Mouse (Mus musculus): ENCODE results near the gene Icam2. TPM values are rescaled to one million over a fixed set of nuclear protein-coding genes. Genes with fewer than 3 reads are reported as not detected.

Icam2 gene
- polyA plus RNA-seq, 1 experiment from 2014 or later, result 15.8 TPM

- 6% methylated on average over 10 of the region's 11 CpGs for WGBS
- no peaks in the 10 kb centered on the region for H3K27me3 ChIP-seq (ENCODE audit: control insufficient read depth, insufficient read depth, low read length)
- no peak overlapping the region for H3K27ac ChIP-seq (ENCODE audit: low read depth, low read length)
- peak overlapping the region; percentile 10; the same call in 1 of the 2 replicates for H3K4me2 ChIP-seq
- no peaks in the 10 kb centered on the region for H3K9me3 ChIP-seq (ENCODE audit: control insufficient read depth, low read length)
- peaks cover 10% of the 10 kb centered on the region for H3K4me1 ChIP-seq (ENCODE audit: control insufficient read depth, insufficient read depth, low read length)
- peak overlapping the region; percentile 11; the same call in 1 of the 2 replicates for H3K9ac ChIP-seq (ENCODE audit: low read length)
- H3K4me3 ChIP-seq (ENCODE audit: low read depth, low read length), result no peak overlapping the region
- ATAC-seq (ENCODE audit: low FRiP score) (peak; percentile 62), DNase-seq (ENCODE audit: low spot score, missing footprints) (peak; percentile 89)
- H3K36me3 ChIP-seq (ENCODE audit: control insufficient read depth, insufficient read depth, low read length), result no peaks in the 10 kb centered on the region
Measured at GRCm38 (mm10) chr11:106364712-106365111, 23.2 kb downstream of the Icam2 start.

DNA sequence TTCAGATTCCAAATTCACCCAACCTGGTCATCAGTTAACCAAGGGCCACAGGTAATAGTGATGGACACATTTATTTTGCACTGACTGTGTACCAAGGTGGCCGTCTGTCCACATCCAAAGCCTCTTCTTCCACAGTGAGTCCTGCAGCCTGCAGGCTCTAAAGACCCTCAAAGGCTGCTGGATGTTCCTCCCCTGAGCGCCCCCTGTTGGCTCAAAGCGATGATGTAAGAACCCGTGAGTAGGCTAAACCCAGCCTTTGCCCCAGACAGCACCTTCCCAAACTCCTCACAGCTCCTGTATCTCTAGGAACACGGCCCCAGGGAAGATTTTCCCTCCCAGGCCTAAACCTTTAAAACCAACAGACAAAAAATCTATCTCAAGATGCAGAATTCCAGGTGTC, 28.5 kb downstream of the Icam2 start:
- no peaks in the 10 kb centered on the region for H3K36me3 ChIP-seq (ENCODE audit: control insufficient read depth, insufficient read depth, low read length)

GRCm38 (mm10) chr11:106355382-106356128, 32.3 kb downstream of the Icam2 start:
- no peak for ATAC-seq (ENCODE audit: low FRiP score)
- Histone ChIP-seq H3K9ac (ENCODE audit: low read length) (no peak overlapping the region), H3K27me3 (ENCODE audit: control insufficient read depth, insufficient read depth, low read length) (no peaks in the 10 kb centered on the region), H3K36me3 (ENCODE audit: control insufficient read depth, insufficient read depth, low read length) (no peaks in the 10 kb centered on the region), H3K27ac (ENCODE audit: low read depth, low read length) (no peak overlapping the region), H3K4me1 (ENCODE audit: control insufficient read depth, insufficient read depth, low read length) (no peaks in the 10 kb centered on the region), H3K4me2 (no peak overlapping the region), H3K4me3 (ENCODE audit: low read depth, low read length) (no peak overlapping the region), H3K9me3 (ENCODE audit: control insufficient read depth, low read length) (no peaks in the 10 kb centered on the region)
- DNase-seq (ENCODE audit: low spot score, missing footprints), result no peak
- 75% methylated on average over 19 of the region's 19 CpGs for WGBS

More for the DNA sequence above, 28.5 kb downstream of the Icam2 start:
- Histone ChIP-seq H3K9me3 (ENCODE audit: control insufficient read depth, low read length) (no peaks in the 10 kb centered on the region), H3K4me2 (no peak overlapping the region), H3K27me3 (ENCODE audit: control insufficient read depth, insufficient read depth, low read length) (no peaks in the 10 kb centered on the region), H3K4me1 (ENCODE audit: control insufficient read depth, insufficient read depth, low read length) (no peaks in the 10 kb centered on the region), H3K27ac (ENCODE audit: low read depth, low read length) (no peak overlapping the region), H3K9ac (ENCODE audit: low read length) (no peak overlapping the region), H3K4me3 (ENCODE audit: low read depth, low read length) (no peak overlapping the region)
- 13% methylated on average over 5 of the region's 5 CpGs for WGBS
- ATAC-seq (ENCODE audit: low FRiP score) (no peak), DNase-seq (ENCODE audit: low spot score, missing footprints) (no peak)

- H3K27ac ChIP-seq (ENCODE audit: low read depth, low read length), result no peak overlapping the region
- DNase-seq (ENCODE audit: low spot score, missing footprints) (no peak), ATAC-seq (ENCODE audit: low FRiP score) (no peak)
- no peak overlapping the region for H3K4me2 ChIP-seq
- H3K9me3 ChIP-seq (ENCODE audit: control insufficient read depth, low read length), result no peaks in the 10 kb centered on the region
- H3K27me3 ChIP-seq (ENCODE audit: control insufficient read depth, insufficient read depth, low read length), result no peaks in the 10 kb centered on the region
- H3K36me3 ChIP-seq (ENCODE audit: control insufficient read depth, insufficient read depth, low read length), result no peaks in the 10 kb centered on the region
- 53% methylated on average over 1 of the region's 1 CpGs for WGBS
- H3K4me3 ChIP-seq (ENCODE audit: low read depth, low read length), result no peak overlapping the region
- no peaks in the 10 kb centered on the region for H3K4me1 ChIP-seq (ENCODE audit: control insufficient read depth, insufficient read depth, low read length)
- no peak overlapping the region for H3K9ac ChIP-seq (ENCODE audit: low read length)
Measured at GRCm38 (mm10) chr11:106354181-106354580, 33.7 kb downstream of the Icam2 start.

- no peak for DNase-seq (ENCODE audit: low spot score, missing footprints)
- 89% methylated on average over 12 of the region's 12 CpGs for WGBS
- Histone ChIP-seq H3K9ac (ENCODE audit: low read length) (no peak within 1 kb of the TSS), H3K27me3 (ENCODE audit: control insufficient read depth, insufficient read depth, low read length) (no peaks in the 10 kb centered on the region), H3K9me3 (ENCODE audit: control insufficient read depth, low read length) (no peaks in the 10 kb centered on the region), H3K4me3 (ENCODE audit: low read depth, low read length) (no peak within 1 kb of the TSS), H3K4me1 (ENCODE audit: control insufficient read depth, insufficient read depth, low read length) (no peaks in the 10 kb centered on the region), H3K27ac (ENCODE audit: low read depth, low read length) (no peak within 1 kb of the TSS), H3K4me2 (no peak within 1 kb of the TSS), H3K36me3 (ENCODE audit: control insufficient read depth, insufficient read depth, low read length) (no peaks in the 10 kb centered on the region)
- no peak for ATAC-seq (ENCODE audit: low FRiP score)
Measured at GRCm38 (mm10) chr11:106353188-106353587, 34.7 kb downstream of the Icam2 start, which contains the start of gene Scn4a. Gene Scn4a (minus strand): TSS chr11:106353288.

GRCm38 (mm10) chr11:106351941-106352340, 35.9 kb downstream of the Icam2 start:
- no peaks in the 10 kb centered on the region for H3K27me3 ChIP-seq (ENCODE audit: control insufficient read depth, insufficient read depth, low read length)
- H3K27ac ChIP-seq (ENCODE audit: low read depth, low read length), result no peak overlapping the region
- H3K9ac ChIP-seq (ENCODE audit: low read length), result no peak overlapping the region
- H3K4me1 ChIP-seq (ENCODE audit: control insufficient read depth, insufficient read depth, low read length), result no peaks in the 10 kb centered on the region
- H3K4me3 ChIP-seq (ENCODE audit: low read depth, low read length), result no peak overlapping the region
- no peak overlapping the region for H3K4me2 ChIP-seq
- ATAC-seq (ENCODE audit: low FRiP score) (no peak), DNase-seq (ENCODE audit: low spot score, missing footprints) (no peak)
- H3K9me3 ChIP-seq (ENCODE audit: control insufficient read depth, low read length), result no peaks in the 10 kb centered on the region
- H3K36me3 ChIP-seq (ENCODE audit: control insufficient read depth, insufficient read depth, low read length), result no peaks in the 10 kb centered on the region
- WGBS, result 80% methylated on average over 4 of the region's 4 CpGs

GRCm38 (mm10) chr11:106351253-106351652, 36.6 kb downstream of the Icam2 start:
- Histone ChIP-seq H3K9ac (ENCODE audit: low read length) (no peak overlapping the region), H3K4me1 (ENCODE audit: control insufficient read depth, insufficient read depth, low read length) (no peaks in the 10 kb centered on the region), H3K4me3 (ENCODE audit: low read depth, low read length) (no peak overlapping the region), H3K9me3 (ENCODE audit: control insufficient read depth, low read length) (no peaks in the 10 kb centered on the region), H3K4me2 (no peak overlapping the region), H3K27me3 (ENCODE audit: control insufficient read depth, insufficient read depth, low read length) (no peaks in the 10 kb centered on the region), H3K27ac (ENCODE audit: low read depth, low read length) (no peak overlapping the region), H3K36me3 (ENCODE audit: control insufficient read depth, insufficient read depth, low read length) (no peaks in the 10 kb centered on the region)
- WGBS, result 63% methylated on average over 3 of the region's 3 CpGs
- no peak for DNase-seq (ENCODE audit: low spot score, missing footprints)
- no peak for ATAC-seq (ENCODE audit: low FRiP score)

- ATAC-seq (ENCODE audit: low FRiP score), result no peak
- Histone ChIP-seq H3K9me3 (ENCODE audit: control insufficient read depth, low read length) (no peaks in the 10 kb centered on the region), H3K9ac (ENCODE audit: low read length) (no peak overlapping the region), H3K4me3 (ENCODE audit: low read depth, low read length) (no peak overlapping the region), H3K4me1 (ENCODE audit: control insufficient read depth, insufficient read depth, low read length) (no peaks in the 10 kb centered on the region), H3K27ac (ENCODE audit: low read depth, low read length) (no peak overlapping the region), H3K27me3 (ENCODE audit: control insufficient read depth, insufficient read depth, low read length) (no peaks in the 10 kb centered on the region), H3K36me3 (ENCODE audit: control insufficient read depth, insufficient read depth, low read length) (no peaks in the 10 kb centered on the region), H3K4me2 (no peak overlapping the region)
- no peak for DNase-seq (ENCODE audit: low spot score, missing footprints)
- 59% methylated on average over 5 of the region's 5 CpGs for WGBS
Measured at GRCm38 (mm10) chr11:106350853-106351252, 37.0 kb downstream of the Icam2 start.

- DNase-seq (ENCODE audit: low spot score, missing footprints) (no peak), ATAC-seq (ENCODE audit: low FRiP score) (no peak)
- H3K4me2 ChIP-seq, result no peak overlapping the region
- no peaks in the 10 kb centered on the region for H3K9me3 ChIP-seq (ENCODE audit: control insufficient read depth, low read length)
- no peak overlapping the region for H3K9ac ChIP-seq (ENCODE audit: low read length)
- no peaks in the 10 kb centered on the region for H3K36me3 ChIP-seq (ENCODE audit: control insufficient read depth, insufficient read depth, low read length)
- peaks cover 6% of the 10 kb centered on the region; the same call in 1 of the 2 replicates for H3K4me1 ChIP-seq (ENCODE audit: control insufficient read depth, insufficient read depth, low read length)
- no peak overlapping the region for H3K27ac ChIP-seq (ENCODE audit: low read depth, low read length)
- no peak overlapping the region for H3K4me3 ChIP-seq (ENCODE audit: low read depth, low read length)
- WGBS, result 83% methylated on average over 6 of the region's 6 CpGs
- H3K27me3 ChIP-seq (ENCODE audit: control insufficient read depth, insufficient read depth, low read length), result no peaks in the 10 kb centered on the region
Measured at GRCm38 (mm10) chr11:106349772-106350171, 38.1 kb downstream of the Icam2 start.

All from midbrain, embryonic 11.5 days (tissue).